Mouse (Mus musculus): ENCODE measurements around the gene Trabd2b.

The Trabd2b gene

GRCm38 (mm10) chr4:114492157-114492556 lies 85.6 kb downstream of the Trabd2b start:
- in situ Hi-C loops (cut with MboI, MseI), result no loop called here

DNA sequence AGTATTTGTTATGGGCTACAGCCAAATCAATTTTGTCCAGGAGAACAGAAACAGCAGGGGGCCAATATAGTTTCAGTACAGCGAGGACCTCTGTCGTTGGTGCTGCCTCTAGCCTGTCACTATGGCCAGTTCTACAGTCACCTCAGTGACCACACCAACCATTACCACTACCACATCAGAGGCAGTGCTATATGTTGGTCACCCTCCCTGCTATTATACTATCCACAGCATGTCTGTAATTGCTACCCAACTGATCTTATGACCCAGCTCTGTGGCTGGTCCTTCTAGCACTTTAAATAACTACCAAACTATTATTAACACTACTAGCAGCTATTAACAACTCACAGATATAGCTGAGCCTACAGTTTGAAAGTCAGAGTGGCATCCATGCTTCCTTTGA lies 87.5 kb downstream of the Trabd2b start:
- in situ Hi-C loops (cut with MboI, MseI), result no loop called here

DNA sequence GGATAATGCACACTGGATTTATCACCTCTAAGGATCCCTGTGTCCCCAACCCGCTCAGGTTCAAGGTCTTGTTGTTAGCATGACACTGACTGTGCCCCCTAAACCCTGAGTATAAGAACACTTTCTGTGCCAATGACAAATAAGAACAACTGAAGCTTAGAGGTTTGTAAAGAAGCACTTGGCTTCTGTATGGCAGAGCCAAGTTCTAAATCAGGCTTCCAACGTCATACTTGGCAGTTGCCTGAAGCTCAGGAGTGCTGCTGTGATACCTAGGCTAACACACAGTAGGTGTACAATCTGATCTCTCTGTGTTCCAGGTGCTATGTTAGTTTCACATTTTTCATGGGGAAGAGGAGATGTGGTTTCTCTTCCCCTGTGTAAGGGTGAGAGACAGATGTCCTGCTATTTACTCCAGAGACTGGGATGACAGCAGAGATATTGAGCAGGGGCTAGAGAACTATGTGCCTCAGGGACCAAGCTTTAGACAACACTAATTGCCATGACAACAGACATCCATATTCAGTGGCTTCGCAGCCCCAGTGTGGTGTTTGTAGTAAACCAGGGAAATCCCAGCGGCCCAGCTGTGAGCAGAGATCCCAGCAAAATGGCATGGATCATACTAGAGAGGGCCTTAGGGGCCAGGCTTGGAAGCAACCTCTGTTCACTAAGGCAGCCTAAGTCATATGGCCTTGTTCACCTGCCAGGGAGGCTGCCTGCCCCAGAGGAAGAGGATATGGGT lies 89.3 kb downstream of the Trabd2b start:
- in situ Hi-C loops (cut with MboI, MseI), result no loop called here

GRCm38 (mm10) chr4:114499650-114500049 lies 93.1 kb downstream of the Trabd2b start:
- in situ Hi-C loops (cut with MboI, MseI), result no loop called here

- in situ Hi-C loops (cut with MboI, MseI), result no loop called here
Observed at GRCm38 (mm10) chr4:114500317-114500716, 93.8 kb downstream of the Trabd2b start.

- in situ Hi-C loops (cut with MboI, MseI), result no loop called here
Observed at GRCm38 (mm10) chr4:114501048-114501447, 94.5 kb downstream of the Trabd2b start.

GRCm38 (mm10) chr4:114501611-114502010 lies 95.1 kb downstream of the Trabd2b start:
- in situ Hi-C loops (cut with MboI, MseI), result no loop called here

DNA sequence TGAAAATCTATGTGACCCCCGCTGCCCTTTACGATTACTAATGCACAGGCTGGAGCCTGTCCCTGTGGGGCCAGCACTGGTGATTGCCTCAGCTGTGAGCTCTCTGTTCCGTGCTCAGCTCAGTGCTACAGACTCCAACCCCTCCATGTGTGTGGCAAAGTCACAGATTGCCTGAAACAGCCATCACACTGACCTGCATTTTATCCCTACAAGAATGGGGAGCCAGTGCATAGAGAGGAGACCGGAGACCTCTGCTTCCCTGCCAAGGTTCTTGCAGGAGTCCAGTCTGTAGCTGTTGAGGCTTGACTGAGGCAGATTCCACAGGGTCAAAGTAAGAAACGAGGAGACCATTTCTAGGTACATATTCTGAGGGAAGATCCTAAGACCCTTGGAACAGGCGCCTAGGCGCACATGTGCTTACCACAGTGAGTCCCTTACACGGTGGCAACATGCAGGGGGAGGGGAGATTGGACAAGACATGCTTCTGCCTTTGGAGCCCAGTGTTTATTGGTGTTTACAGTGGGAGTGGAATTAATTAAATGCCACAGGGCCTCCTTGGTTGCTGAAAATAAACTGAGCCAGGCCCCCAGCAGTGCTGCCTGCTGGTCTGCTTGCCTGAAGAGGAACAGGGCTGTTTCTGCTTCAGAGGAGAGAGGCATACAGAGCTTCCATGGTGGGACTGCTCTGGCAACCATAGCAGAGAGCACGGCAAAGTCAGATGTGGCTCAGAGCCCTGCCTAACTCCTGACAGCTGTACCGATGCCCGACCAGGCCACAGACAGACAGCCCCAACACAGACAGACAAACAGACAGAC lies 97.9 kb downstream of the Trabd2b start:
- in situ Hi-C loops (cut with MboI, MseI), result no loop called here

- in situ Hi-C loops (cut with MboI, MseI), result no loop called here
Observed at GRCm38 (mm10) chr4:114509601-114510000, 103.1 kb downstream of the Trabd2b start.

DNA sequence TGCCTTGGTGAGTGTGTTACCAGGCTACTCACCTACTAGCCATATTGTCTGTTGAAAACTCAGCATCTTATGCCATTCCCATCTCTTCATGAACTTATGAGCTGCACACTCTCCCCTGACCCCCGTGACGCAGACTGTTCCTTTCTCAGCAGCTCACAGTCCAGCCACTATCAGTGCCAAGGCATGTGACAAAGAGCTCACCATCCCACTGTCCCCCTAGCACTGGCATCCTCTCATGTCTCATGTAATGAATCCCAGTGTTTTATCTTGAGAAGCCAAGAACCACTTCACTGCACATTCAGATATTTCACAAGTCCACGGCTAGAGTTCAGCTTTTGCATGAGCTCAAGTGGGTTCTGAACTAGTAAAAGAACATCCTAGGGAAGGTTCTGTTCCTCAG lies 105.1 kb downstream of the Trabd2b start:
- in situ Hi-C loops (cut with MboI, MseI), result no loop called here

DNA sequence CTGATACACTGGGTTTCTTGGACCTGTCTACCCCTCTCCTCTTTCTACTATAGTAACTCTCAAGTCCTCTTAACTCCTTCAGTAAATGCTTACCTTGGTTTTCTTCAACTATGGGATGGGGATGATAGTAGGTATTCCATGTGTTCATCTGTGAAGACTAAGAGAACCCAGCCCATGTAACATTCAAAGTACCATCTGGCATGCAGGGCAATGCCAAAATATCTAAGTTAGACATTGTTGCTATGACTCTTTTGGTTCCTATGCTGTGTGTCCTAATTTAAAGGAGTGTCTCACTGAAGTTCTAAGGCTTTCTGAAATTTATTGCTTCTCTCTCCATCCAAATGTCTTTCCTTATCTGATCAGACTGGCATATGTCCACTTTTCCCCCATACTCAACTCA lies 106.6 kb downstream of the Trabd2b start:
- in situ Hi-C loops (cut with MboI, MseI), result no loop called here

- in situ Hi-C loops (cut with MboI, MseI), result no loop called here
Observed at GRCm38 (mm10) chr4:114515330-114515771, 108.8 kb downstream of the Trabd2b start.

GRCm38 (mm10) chr4:114516651-114517050 lies 110.1 kb downstream of the Trabd2b start:
- in situ Hi-C loops (cut with MboI, MseI), result no loop called here

DNA sequence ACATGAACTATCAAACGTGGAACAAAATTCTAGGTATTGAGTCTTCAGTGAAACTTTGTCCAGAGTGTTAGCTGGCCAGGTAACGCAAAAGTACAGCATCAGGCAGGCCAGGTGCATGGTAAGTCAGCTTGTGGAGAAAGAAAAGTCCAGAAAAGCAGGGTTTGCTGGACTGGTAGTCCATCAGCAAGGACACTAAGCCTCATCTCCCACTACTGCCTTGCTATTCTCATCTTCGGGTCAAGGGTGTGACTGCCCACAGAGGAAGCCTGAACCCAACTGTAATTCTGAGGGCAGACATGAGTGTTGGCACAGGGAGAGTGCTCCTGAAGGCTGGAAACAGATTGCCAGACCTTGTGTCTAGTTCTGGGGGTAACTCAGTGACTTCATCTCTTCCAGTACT lies 111.5 kb downstream of the Trabd2b start:
- in situ Hi-C loops (cut with MboI, MseI), result no loop called here

GRCm38 (mm10) chr4:114518571-114518970 lies 112.0 kb downstream of the Trabd2b start:
- in situ Hi-C loops (cut with MboI, MseI), result no loop called here

GRCm38 (mm10) chr4:114519321-114519720 lies 112.8 kb downstream of the Trabd2b start:
- in situ Hi-C loops (cut with MboI, MseI), result no loop called here

- in situ Hi-C loops (cut with MboI, MseI), result no loop called here
Observed at GRCm38 (mm10) chr4:114519966-114520365, 113.4 kb downstream of the Trabd2b start.

GRCm38 (mm10) chr4:114523335-114524188 lies 117.0 kb downstream of the Trabd2b start:
- in situ Hi-C loops (cut with MboI, MseI), result no loop called here

- in situ Hi-C loops (cut with MboI, MseI), result no loop called here
Observed at GRCm38 (mm10) chr4:114531591-114531990, 125.1 kb downstream of the Trabd2b start.

DNA sequence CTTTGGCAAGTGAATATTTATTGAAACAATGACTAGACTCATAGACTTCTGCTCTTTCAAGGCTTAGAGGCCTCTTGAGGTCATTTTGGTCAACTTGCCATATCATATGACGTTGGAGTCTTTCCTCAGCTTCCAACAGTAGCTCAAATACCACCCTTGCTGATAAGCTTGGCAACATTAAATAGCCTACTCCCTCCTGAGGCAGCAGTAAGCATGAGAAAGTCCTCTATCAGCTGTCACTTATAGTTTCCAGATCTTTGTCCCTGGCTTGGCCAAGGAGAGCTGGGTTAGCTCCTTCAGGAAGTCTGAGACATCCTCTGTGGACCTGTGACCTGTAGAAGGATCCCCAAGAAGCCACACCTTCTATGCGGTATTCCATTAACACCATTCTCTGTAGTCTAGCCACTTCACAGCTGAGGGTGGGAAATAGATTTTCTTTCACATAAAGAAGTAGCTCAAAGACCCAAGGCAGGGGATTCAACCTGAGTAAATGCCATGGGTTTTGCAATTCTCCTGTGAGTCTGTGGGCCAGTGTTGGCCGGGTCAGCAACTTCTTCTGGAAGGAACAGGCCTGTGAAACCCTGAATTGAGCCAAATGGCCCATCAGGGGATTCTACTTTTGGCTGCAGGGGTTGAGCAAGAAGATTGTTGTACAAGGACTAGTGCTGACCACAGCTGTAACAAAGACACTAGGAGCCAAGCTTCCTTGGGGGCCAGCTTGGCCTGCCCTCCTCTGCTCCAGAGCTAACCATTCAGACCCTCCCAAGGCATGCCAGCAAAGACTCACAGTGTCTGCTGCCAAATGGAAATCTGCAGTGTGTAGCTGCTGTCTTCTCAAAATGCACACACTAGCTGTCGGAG lies 127.6 kb downstream of the Trabd2b start:
- in situ Hi-C loops (cut with MboI, MseI), result no loop called here

DNA sequence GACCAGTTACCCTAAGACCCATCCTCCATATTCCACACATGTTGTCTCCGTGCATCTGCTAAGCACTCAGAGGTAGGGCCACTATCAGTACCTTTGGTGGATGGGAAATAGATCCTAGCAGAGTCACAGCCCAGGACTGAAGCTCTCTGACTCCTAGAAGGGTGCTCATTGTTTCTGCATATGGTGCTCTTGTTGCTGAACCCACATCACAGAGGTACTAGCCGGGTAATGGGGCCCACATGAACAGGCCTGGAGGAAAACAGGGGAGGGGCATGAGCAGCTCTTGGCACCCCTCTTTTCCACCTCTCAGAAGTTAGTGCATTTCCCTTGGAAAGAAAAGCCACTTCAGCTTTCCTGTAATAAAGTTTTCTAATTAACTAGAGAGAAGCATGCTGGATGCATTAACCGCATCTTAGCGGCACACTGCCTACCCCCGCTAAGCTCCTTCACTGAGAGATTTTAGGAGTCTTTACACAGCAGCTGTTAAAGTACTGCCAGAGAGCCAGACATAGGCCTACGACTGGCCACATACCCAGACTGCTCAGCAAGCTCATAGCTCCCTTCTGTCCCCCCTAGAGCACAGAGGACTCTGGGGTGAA lies 131.0 kb downstream of the Trabd2b start:
- in situ Hi-C loops (cut with MboI, MseI), result no loop called here
